Mouse (Mus musculus): Measurements from ENCODE around the gene Ephx1. TPM values are rescaled to one million over a fixed set of nuclear protein-coding genes. Genes with fewer than 3 reads are reported as not detected.
"Not testable (repeated sequence)": the region's sequence is repeated elsewhere in the genome, so short reads cannot be mapped to it uniquely, and the experiment has no call there.

The Ephx1 gene
- polyA plus RNA-seq, 1 experiment: 57.7 TPM

GRCm38 (mm10) chr1:181013446-181013845 lies 7.3 kb downstream of the Ephx1 start:
- no peak for DNase-seq (ENCODE audit: low read depth)

GRCm38 (mm10) chr1:181012416-181012815 lies 8.3 kb downstream of the Ephx1 start:
- DNase-seq (ENCODE audit: low read depth): no peak

DNA sequence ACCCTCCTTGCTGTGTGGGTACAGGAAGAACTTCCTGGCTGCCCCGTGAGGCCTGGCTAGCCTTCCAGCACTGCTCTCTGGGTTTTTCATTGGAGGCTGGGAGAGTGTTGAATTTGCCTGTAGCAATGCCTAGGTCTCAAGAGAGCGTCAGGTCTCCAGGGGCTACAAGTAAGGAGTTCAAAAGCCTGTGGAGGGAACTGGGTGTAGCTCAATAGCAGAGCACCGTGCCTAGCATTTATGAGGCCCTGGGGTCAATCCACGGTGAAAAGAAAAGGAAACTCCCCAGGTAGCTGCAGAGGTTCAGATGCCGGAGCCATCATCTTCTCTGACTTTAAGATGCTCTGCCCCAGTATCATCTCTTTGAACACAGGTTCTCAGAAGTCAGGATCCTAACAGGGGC lies 9.1 kb downstream of the Ephx1 start:
- DNase-seq (ENCODE audit: low read depth): no peak

DNA sequence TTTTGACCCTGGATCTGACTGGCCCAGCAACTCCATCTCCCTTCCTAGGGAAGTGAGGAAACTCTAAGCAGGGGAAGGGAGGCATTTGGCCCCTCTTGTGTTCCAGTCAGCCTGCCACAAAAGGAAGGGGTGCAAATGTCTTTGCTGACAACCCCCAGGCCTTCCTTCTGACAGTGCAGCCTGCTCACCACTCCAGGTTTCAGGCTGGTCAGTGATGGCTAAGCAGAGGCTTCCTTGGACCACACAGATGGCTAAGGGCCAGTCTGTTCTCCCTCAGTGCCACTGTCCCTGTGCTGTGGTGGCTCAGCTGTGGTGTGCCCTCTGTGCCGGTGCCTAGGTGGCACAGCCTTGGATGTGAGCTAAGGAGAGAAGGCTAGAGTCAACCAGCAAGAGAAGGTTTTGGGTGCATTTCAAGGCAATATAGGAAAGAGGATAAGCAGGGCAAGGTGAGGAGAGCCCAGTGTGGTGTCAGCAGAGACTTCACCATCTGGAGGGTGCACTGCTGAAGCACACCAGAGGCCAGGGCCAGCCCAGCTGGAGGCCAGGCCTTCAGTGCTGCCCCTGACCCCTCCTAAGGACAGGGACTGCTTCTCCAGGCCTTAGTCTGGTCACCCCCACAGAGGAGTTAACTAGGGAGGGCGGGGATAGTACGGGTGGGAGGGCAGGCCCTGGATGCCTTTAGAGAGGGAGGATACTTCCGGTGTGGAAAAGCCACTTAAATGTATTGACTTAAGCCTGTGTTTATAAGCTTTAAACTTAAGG lies 10.4 kb downstream of the Ephx1 start:
- no peak for DNase-seq (ENCODE audit: low read depth)

- DNase-seq (ENCODE audit: low read depth): no peak
Measured at GRCm38 (mm10) chr1:181009754-181010153, 10.9 kb downstream of the Ephx1 start.

GRCm38 (mm10) chr1:181009011-181009590 lies 11.6 kb downstream of the Ephx1 start:
- DNase-seq (ENCODE audit: low read depth): no peak

- no peak for DNase-seq (ENCODE audit: low read depth)
Measured at GRCm38 (mm10) chr1:181008266-181008665, 12.4 kb downstream of the Ephx1 start.

GRCm38 (mm10) chr1:181007831-181008230 lies 12.9 kb downstream of the Ephx1 start:
- no peak for DNase-seq (ENCODE audit: low read depth)

DNA sequence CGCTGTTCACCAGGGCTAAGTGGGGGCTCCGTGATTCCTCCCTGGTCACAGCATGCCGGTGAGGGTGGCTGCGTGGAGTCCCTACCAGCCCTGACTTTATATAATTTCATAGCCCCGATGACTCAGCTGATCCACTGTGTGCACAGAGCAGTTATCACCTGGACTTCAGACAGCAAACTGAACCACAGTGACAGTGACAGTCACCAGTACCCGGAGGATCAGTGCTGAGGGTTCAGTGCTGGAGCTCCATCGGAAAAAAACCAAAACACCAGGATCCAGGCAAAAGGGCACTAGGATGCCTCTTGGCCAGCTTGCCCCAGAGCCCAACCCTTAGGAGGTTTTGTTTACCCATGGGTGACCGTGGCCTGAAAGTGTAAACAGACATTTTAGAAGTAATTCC lies 15.4 kb downstream of the Ephx1 start:
- no peak for DNase-seq (ENCODE audit: low read depth)

DNA sequence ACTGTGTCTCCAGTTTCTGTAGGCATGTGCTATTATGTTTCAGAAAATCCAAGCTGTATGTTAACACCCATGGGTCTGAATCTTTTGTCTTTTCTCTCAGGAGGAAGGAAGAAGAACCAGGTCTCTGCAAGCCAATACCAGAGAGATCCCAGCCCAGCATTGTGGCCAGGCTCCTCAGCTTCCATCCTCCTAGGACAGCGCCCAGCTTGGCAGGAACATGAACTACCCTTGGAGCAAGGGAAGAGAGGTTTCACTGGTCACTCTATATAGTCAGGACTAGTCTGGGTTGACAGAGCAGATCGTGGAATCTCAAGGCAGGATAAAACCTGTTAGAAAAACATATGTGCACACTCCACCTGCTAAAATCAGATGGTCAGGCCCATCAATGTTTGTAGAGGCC lies 16.9 kb downstream of the Ephx1 start:
- DNase-seq (ENCODE audit: low read depth): no peak

DNA sequence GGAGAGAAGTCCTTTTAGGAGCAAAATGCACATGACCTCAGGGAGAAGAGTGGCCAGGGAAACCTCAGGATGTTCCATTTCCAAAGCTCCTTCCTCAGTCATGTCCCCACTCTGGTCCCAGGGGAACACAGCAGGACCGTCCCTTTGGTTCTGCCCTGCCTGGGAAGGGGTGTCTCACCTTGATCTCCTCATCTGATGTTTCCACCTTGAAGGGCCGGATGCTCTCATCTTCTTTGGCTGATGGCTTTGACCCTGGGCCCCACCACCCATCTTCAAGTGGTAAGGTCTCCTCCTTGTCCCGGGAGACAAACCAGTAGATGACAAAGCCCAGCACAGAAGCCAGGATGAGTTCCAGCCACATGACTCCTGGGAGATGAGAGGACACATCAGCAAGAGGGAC lies 19.1 kb downstream of the Ephx1 start:
- DNase-seq (ENCODE audit: low read depth): no peak

- no peak for DNase-seq (ENCODE audit: low read depth)
Measured at GRCm38 (mm10) chr1:181001217-181001616, 19.5 kb downstream of the Ephx1 start.

DNA sequence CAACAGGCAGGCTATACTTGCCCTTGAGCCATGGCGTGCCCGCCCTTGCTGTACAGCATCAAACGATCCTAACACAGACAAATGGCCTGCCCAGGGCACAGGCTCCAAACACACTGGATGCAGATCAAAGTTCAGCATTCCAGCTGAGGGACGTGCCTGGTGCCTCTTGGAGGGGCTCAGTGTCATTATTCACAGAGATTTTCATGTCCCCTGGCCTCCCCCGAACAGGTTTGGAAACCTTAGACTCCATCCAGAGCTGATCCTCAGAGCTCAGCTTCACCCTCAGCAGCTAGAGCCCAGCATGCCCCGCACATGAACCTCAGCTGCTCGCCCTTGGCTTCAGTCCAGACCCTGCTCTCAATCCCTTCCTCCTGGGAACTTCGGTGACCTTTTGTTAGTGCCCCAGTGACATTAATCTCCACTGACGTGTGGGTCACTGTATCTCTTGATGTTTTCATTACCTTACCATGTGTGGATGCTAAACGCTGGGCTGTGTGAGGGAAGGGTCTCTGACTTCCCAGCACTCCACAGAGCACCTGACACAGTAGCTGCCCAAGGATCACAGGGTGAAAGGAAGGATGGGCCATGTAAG lies 20.1 kb downstream of the Ephx1 start:
- no peak for DNase-seq (ENCODE audit: low read depth)

DNA sequence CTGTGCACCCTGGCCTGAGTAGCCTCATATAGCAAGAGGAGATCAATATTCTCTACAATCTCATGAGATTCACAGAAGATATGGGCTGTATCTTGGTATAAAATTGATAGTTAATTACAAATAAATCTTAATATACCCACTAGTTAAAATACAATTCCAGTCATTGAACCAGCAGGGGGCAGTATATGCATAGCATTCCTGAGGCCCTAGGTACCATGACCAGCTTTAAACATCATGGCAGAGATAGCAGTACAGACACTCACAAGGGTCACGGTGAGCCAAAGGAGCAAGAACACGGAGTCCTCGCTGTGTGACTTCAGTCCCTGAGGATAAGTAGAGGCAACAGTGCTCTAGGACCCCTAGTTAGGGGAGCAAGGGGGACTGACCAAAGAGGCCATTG lies 28.6 kb downstream of the Ephx1 start:
- no peak for DNase-seq (ENCODE audit: low read depth)

- no peak for DNase-seq (ENCODE audit: low read depth)
Measured at GRCm38 (mm10) chr1:180990671-180991070, 30.0 kb downstream of the Ephx1 start.

- DNase-seq (ENCODE audit: low read depth): no peak
Measured at GRCm38 (mm10) chr1:180987759-180988158, 32.9 kb downstream of the Ephx1 start.

DNA sequence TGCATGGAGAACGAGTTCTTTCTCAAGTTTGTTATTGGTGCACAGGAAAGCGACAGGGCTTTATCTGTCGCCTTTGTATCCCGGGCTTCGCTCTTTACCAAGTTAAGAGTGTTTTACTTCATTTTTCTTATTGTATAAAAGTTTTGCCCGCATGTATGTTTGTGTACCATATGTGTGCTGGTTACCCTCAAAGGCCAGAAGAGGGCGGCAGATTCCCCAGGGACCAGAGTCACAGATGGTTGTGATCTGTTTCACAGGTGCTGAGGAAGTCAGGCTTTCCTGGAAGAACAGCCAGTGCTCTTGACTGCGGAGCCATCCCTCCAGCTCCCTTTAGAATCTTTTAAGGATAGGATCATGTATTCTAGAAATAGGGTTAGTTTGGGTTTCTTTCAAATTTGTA lies 34.0 kb downstream of the Ephx1 start:
- DNase-seq (ENCODE audit: low read depth): no peak

DNA sequence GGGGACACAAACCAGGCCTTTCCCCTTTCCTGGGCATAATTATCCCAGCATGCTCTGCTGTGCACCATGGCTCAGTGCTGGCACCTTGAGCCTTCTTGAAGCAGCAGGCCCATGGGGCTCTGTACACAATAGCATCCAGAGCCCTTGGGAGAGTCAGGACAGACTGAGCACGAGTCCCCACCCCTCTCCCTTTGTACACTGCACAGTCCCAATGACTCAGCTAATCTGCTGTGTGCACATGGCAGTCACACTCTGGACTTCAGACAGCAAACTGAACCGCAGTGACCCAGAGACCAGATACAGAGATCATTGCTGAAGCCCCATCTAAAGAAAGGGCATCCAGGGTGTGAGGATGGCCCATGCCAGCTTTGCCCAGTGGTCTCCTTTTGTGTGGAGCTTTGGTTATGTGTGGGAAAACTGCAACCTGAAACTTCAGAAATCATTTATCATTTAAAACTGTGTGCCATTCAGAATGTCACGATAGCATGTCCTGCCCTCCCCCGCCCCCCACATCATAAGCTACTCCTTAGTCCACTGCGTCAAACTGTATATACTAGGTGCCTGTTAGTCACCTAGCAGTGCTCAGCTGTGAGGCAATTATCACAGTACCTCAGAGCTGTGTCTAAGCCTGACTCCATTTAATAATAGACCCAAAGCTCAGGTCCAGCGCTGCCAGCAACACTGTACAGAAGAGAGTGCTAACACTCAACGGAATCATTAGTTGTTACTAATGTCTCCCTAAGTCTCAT lies 39.2 kb downstream of the Ephx1 start:
- not testable (repeated sequence) for DNase-seq (ENCODE audit: low read depth)

DNA sequence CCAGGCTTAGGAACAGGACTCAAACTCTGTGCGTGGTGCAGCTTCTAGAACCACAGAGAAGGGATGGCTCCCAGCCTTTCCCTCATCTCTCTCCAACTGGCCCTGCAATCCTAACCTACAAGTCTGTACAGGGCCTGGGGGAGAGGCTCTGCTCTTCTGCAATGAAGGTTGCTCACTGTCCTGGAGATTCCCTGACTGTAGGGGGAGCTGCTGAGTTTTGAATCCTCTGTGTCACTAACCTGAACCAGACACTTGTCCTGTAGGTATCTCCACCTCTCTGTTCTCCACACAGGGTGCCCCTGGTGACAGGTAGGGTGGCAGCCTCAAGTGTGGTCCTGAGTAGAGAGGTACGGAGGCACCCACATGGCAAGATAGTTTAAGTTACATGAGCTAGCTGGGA lies 40.2 kb downstream of the Ephx1 start:
- no peak for DNase-seq (ENCODE audit: low read depth)

- DNase-seq (ENCODE audit: low read depth): no peak
Measured at GRCm38 (mm10) chr1:180979484-180980251, 41.0 kb downstream of the Ephx1 start.

- DNase-seq (ENCODE audit: low read depth): no peak
Measured at GRCm38 (mm10) chr1:180976110-180976679, 44.5 kb downstream of the Ephx1 start.
